Mouse (Mus musculus): ENCODE data around the gene Adk. TPM values are rescaled to one million over a fixed set of nuclear protein-coding genes. Genes with fewer than 3 reads are reported as not detected.

The Adk gene
- polyA plus RNA-seq, 1 experiment from 2014 or later, result 112 TPM

GRCm38 (mm10) chr14:21287726-21288442, 235.5 kb downstream of the Adk start:
- Histone ChIP-seq H3K9me3 (ENCODE audit: control insufficient read depth, low read length) (no peaks in the 10 kb centered on the region), H3K36me3 (ENCODE audit: control insufficient read depth, insufficient read depth, low read length) (no peaks in the 10 kb centered on the region), H3K4me3 (ENCODE audit: low read depth, low read length) (no peak overlapping the region), H3K9ac (ENCODE audit: low read length) (no peak overlapping the region), H3K27me3 (ENCODE audit: control insufficient read depth, insufficient read depth, low read length) (no peaks in the 10 kb centered on the region), H3K27ac (ENCODE audit: low read depth, low read length) (no peak overlapping the region), H3K4me1 (ENCODE audit: control insufficient read depth, insufficient read depth, low read length) (no peaks in the 10 kb centered on the region), H3K4me2 (no peak overlapping the region)
- ATAC-seq (ENCODE audit: low FRiP score), result no peak
- WGBS, result 83% methylated on average over 9 of the region's 9 CpGs
- DNase-seq (ENCODE audit: low spot score, missing footprints), result no peak

- no peak overlapping the region for H3K4me3 ChIP-seq (ENCODE audit: low read depth, low read length)
- H3K27ac ChIP-seq (ENCODE audit: low read depth, low read length), result no peak overlapping the region
- DNase-seq (ENCODE audit: low spot score, missing footprints) (no peak), ATAC-seq (ENCODE audit: low FRiP score) (no peak)
- H3K27me3 ChIP-seq (ENCODE audit: control insufficient read depth, insufficient read depth, low read length), result no peaks in the 10 kb centered on the region
- H3K36me3 ChIP-seq (ENCODE audit: control insufficient read depth, insufficient read depth, low read length), result no peaks in the 10 kb centered on the region
- H3K4me2 ChIP-seq, result no peak overlapping the region
- no peaks in the 10 kb centered on the region for H3K4me1 ChIP-seq (ENCODE audit: control insufficient read depth, insufficient read depth, low read length)
- no peaks in the 10 kb centered on the region for H3K9me3 ChIP-seq (ENCODE audit: control insufficient read depth, low read length)
- WGBS, result 92% methylated on average over 4 of the region's 4 CpGs
- H3K9ac ChIP-seq (ENCODE audit: low read length), result no peak overlapping the region
These were observed 247.4 kb downstream of the Adk start for GRCm38 (mm10) chr14:21299743-21300142.

DNA sequence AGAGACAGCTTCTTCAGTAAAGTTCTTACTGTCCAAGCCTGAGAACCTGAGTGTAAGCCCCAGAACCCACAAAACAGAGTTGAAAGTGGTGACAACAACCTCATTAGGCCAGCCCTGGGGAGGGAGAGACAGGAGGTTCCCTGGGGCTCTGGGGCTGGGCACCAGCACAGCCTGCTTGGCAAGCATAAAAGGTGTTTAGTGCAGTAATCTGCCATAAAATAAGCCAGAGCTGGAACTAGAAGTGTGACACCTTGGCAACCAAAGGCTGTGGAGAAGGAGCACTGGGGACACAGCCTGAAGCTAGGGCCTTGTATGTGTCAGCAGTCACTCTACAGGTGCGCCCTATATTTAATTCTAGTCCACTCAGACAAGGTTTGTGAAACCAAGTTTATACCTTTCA, 252.4 kb downstream of the Adk start:
- no peaks in the 10 kb centered on the region for H3K9me3 ChIP-seq (ENCODE audit: control insufficient read depth, low read length)
- H3K36me3 ChIP-seq (ENCODE audit: control insufficient read depth, insufficient read depth, low read length), result no peaks in the 10 kb centered on the region
- no peaks in the 10 kb centered on the region for H3K27me3 ChIP-seq (ENCODE audit: control insufficient read depth, insufficient read depth, low read length)
- no peak overlapping the region for H3K4me2 ChIP-seq
- DNase-seq (ENCODE audit: low spot score, missing footprints) (no peak), ATAC-seq (ENCODE audit: low FRiP score) (no peak)
- H3K27ac ChIP-seq (ENCODE audit: low read depth, low read length), result no peak overlapping the region
- H3K4me3 ChIP-seq (ENCODE audit: low read depth, low read length), result no peak overlapping the region
- WGBS, result 95% methylated on average over 1 of the region's 1 CpGs
- H3K9ac ChIP-seq (ENCODE audit: low read length), result no peak overlapping the region
- H3K4me1 ChIP-seq (ENCODE audit: control insufficient read depth, insufficient read depth, low read length), result 0 out of 2 replicates have a peak, but pooled peaks cover 2% of the 10 kb centered on the region

GRCm38 (mm10) chr14:21308349-21308936, 256.1 kb downstream of the Adk start:
- no peak overlapping the region for H3K9ac ChIP-seq (ENCODE audit: low read length)
- H3K27me3 ChIP-seq (ENCODE audit: control insufficient read depth, insufficient read depth, low read length), result no peaks in the 10 kb centered on the region
- no peak for DNase-seq (ENCODE audit: low spot score, missing footprints)
- no peak overlapping the region for H3K27ac ChIP-seq (ENCODE audit: low read depth, low read length)
- no peak for ATAC-seq (ENCODE audit: low FRiP score)
- H3K4me2 ChIP-seq, result no peak overlapping the region
- H3K36me3 ChIP-seq (ENCODE audit: control insufficient read depth, insufficient read depth, low read length), result no peaks in the 10 kb centered on the region
- no peaks in the 10 kb centered on the region for H3K9me3 ChIP-seq (ENCODE audit: control insufficient read depth, low read length)
- H3K4me1 ChIP-seq (ENCODE audit: control insufficient read depth, insufficient read depth, low read length), result 0 out of 2 replicates have a peak, but pooled peaks cover 2% of the 10 kb centered on the region
- H3K4me3 ChIP-seq (ENCODE audit: low read depth, low read length), result no peak overlapping the region
- WGBS, result 89% methylated on average over 4 of the region's 4 CpGs

DNA sequence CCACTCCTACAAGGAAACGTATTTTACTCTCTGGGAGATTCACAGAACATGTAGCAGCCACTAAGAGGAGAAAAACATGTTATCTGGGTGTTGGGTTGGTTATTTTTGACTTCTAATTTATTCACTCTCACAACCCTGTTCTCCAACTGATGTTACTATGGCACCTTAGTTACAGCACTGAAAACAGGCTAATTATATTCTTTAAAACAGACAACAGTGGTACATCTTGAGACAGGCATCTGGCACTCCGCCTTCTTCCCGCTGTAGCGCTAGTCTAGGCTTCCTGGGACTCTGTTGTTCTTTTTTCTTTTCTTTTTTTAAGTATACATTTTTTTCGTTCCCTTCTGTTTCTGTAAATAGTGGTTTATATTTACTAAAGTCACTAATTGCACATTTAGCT, 258.2 kb downstream of the Adk start:
- Histone ChIP-seq H3K4me2 (no peak overlapping the region), H3K9ac (ENCODE audit: low read length) (no peak overlapping the region), H3K9me3 (ENCODE audit: control insufficient read depth, low read length) (no peaks in the 10 kb centered on the region), H3K27me3 (ENCODE audit: control insufficient read depth, insufficient read depth, low read length) (no peaks in the 10 kb centered on the region), H3K4me3 (ENCODE audit: low read depth, low read length) (no peak overlapping the region), H3K27ac (ENCODE audit: low read depth, low read length) (no peak overlapping the region), H3K4me1 (ENCODE audit: control insufficient read depth, insufficient read depth, low read length) (0 out of 2 replicates have a peak, but pooled peaks cover 2% of the 10 kb centered on the region), H3K36me3 (ENCODE audit: control insufficient read depth, insufficient read depth, low read length) (no peaks in the 10 kb centered on the region)
- DNase-seq (ENCODE audit: low spot score, missing footprints) (no peak), ATAC-seq (ENCODE audit: low FRiP score) (no peak)
- 91% methylated on average over 5 of the region's 5 CpGs for WGBS

- Histone ChIP-seq H3K4me2 (no peak overlapping the region), H3K4me3 (ENCODE audit: low read depth, low read length) (no peak overlapping the region), H3K27me3 (ENCODE audit: control insufficient read depth, insufficient read depth, low read length) (no peaks in the 10 kb centered on the region), H3K9me3 (ENCODE audit: control insufficient read depth, low read length) (no peaks in the 10 kb centered on the region), H3K4me1 (ENCODE audit: control insufficient read depth, insufficient read depth, low read length) (no peaks in the 10 kb centered on the region), H3K36me3 (ENCODE audit: control insufficient read depth, insufficient read depth, low read length) (no peaks in the 10 kb centered on the region), H3K27ac (ENCODE audit: low read depth, low read length) (no peak overlapping the region), H3K9ac (ENCODE audit: low read length) (no peak overlapping the region)
- no peak for ATAC-seq (ENCODE audit: low FRiP score)
- DNase-seq (ENCODE audit: low spot score, missing footprints), result no peak
- 85% methylated on average over 11 of the region's 11 CpGs for WGBS
These were observed 261.4 kb downstream of the Adk start for GRCm38 (mm10) chr14:21313561-21314342.

DNA sequence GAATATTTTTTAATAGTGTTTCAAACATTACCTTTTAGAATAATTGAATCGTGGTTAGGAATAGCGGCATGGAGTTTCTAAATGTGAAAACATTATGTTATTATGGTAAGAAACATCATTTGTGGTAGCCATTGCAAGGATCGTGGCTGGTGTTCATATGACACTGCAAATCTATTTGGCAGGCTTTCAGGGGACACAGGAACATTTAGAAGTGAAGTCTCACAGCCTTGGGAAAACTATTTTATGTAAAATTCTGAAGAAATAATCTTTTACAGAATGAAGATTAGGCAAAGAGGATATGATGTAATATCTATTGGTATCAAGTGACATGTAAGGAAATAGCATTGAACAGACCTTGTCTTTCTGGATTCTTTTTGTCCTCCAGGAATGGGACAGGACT, 262.1 kb downstream of the Adk start:
- H3K9me3 ChIP-seq (ENCODE audit: control insufficient read depth, low read length), result no peaks in the 10 kb centered on the region
- H3K27ac ChIP-seq (ENCODE audit: low read depth, low read length), result no peak overlapping the region
- H3K4me1 ChIP-seq (ENCODE audit: control insufficient read depth, insufficient read depth, low read length), result no peaks in the 10 kb centered on the region
- H3K9ac ChIP-seq (ENCODE audit: low read length), result no peak overlapping the region
- DNase-seq (ENCODE audit: low spot score, missing footprints) (no peak), ATAC-seq (ENCODE audit: low FRiP score) (no peak)
- no peaks in the 10 kb centered on the region for H3K27me3 ChIP-seq (ENCODE audit: control insufficient read depth, insufficient read depth, low read length)
- 88% methylated on average over 3 of the region's 3 CpGs for WGBS
- H3K36me3 ChIP-seq (ENCODE audit: control insufficient read depth, insufficient read depth, low read length), result no peaks in the 10 kb centered on the region
- H3K4me3 ChIP-seq (ENCODE audit: low read depth, low read length), result no peak overlapping the region
- no peak overlapping the region for H3K4me2 ChIP-seq

GRCm38 (mm10) chr14:21334826-21335225, 282.5 kb downstream of the Adk start:
- no peaks in the 10 kb centered on the region for H3K27me3 ChIP-seq (ENCODE audit: control insufficient read depth, insufficient read depth, low read length)
- H3K36me3 ChIP-seq (ENCODE audit: control insufficient read depth, insufficient read depth, low read length), result no peaks in the 10 kb centered on the region
- no peak overlapping the region for H3K9ac ChIP-seq (ENCODE audit: low read length)
- no peak overlapping the region for H3K27ac ChIP-seq (ENCODE audit: low read depth, low read length)
- ATAC-seq (ENCODE audit: low FRiP score), result no peak
- no peaks in the 10 kb centered on the region for H3K9me3 ChIP-seq (ENCODE audit: control insufficient read depth, low read length)
- no peaks in the 10 kb centered on the region for H3K4me1 ChIP-seq (ENCODE audit: control insufficient read depth, insufficient read depth, low read length)
- H3K4me3 ChIP-seq (ENCODE audit: low read depth, low read length), result no peak overlapping the region
- no peak for DNase-seq (ENCODE audit: low spot score, missing footprints)
- WGBS, result 97% methylated on average over 1 of the region's 1 CpGs
- no peak overlapping the region for H3K4me2 ChIP-seq

GRCm38 (mm10) chr14:21335691-21336314, 283.4 kb downstream of the Adk start:
- Histone ChIP-seq H3K36me3 (ENCODE audit: control insufficient read depth, insufficient read depth, low read length) (no peaks in the 10 kb centered on the region), H3K27ac (ENCODE audit: low read depth, low read length) (no peak overlapping the region), H3K4me3 (ENCODE audit: low read depth, low read length) (no peak overlapping the region), H3K27me3 (ENCODE audit: control insufficient read depth, insufficient read depth, low read length) (no peaks in the 10 kb centered on the region), H3K9me3 (ENCODE audit: control insufficient read depth, low read length) (no peaks in the 10 kb centered on the region), H3K4me1 (ENCODE audit: control insufficient read depth, insufficient read depth, low read length) (no peaks in the 10 kb centered on the region), H3K4me2 (no peak overlapping the region), H3K9ac (ENCODE audit: low read length) (no peak overlapping the region)
- WGBS, result 74% methylated on average over 11 of the region's 11 CpGs
- DNase-seq (ENCODE audit: low spot score, missing footprints), result no peak
- ATAC-seq (ENCODE audit: low FRiP score), result no peak

All from midbrain, embryonic 11.5 days (tissue).